Comparison of ENCODE assay signal across 9 mouse cellular contexts in genomic region chr2:181491432-181492205, GRCm38 (mm10). TPM values are rescaled to one million over a fixed set of nuclear protein-coding genes. Genes with fewer than 3 reads are reported as not detected.
DNase-seq lines count a peak whose midpoint lies in the region; ATAC-seq lines count a peak whose summit lies in the region.
"Had no signal": no experiment of that assay in that cellular context is flagged by ENCODE, and none has a peak within 500 bp of the region (broad histone marks: within the 10 kb centered on the region; RNA-seq: fewer than 3 reads in every experiment).

No protein-coding gene starts in this region.

- H3K27ac ChIP-seq in hindbrain, embryonic 13.5 days: no peak overlapping the region

- peaks cover 11% of the 10 kb centered on the region for H3K4me1 ChIP-seq in hindbrain, embryonic 13.5 days (replicated peaks)

- H3K9me3 ChIP-seq in hindbrain, embryonic 13.5 days: no peaks in the 10 kb centered on the region

- H3K9ac ChIP-seq in hindbrain, embryonic 13.5 days: no peak overlapping the region

- H3K4me2 ChIP-seq in hindbrain, embryonic 13.5 days: no peak overlapping the region

- DNase-seq in lung, adult 18-20 months: peak; percentile 29 to 40
- DNase-seq in lung, postnatal 25 days (ENCODE audit: low spot score): no peak
- DNase-seq in lung, postnatal 4 days: peak; percentile 47 to 62
- DNase-seq in thymus, postnatal 14 days: peak; percentile 32
- DNase-seq in right cerebral cortex, adult 2 months (ENCODE audit: low spot score in 2 of 2): no peak
- DNase-seq in cerebellum, adult 11 months: no peak
- DNase-seq: heart, postnatal 14 days had no signal

- ATAC-seq in granulocyte monocyte progenitor cell, adult 5-6 weeks (replicated peaks; ENCODE audit: poor library complexity, severe bottlenecking): peak; percentile 26; the same call in 1 of the 2 replicates
- no peak for ATAC-seq in hindbrain, embryonic 13.5 days (ENCODE audit: low FRiP score)

- H3K27me3 ChIP-seq in hindbrain, embryonic 13.5 days: no peaks in the 10 kb centered on the region

- H3K4me3 ChIP-seq in hindbrain, embryonic 13.5 days: no peak overlapping the region

- 26% methylated on average over 7 of the region's 7 CpGs for WGBS in hindbrain, embryonic 13.5 days

- H3K36me3 ChIP-seq in hindbrain, embryonic 13.5 days: no peaks in the 10 kb centered on the region

RNA-seq across cellular contexts. Expression of gene Abhd16b, which starts 1.4 kb away (rescaled TPM):
- not detected in 2 replicates for total RNA-seq in granulocyte monocyte progenitor cell, adult 5-6 weeks (2014; fragmentation: Nextera tagmentation)
- not detected in 2 replicates for total RNA-seq in granulocyte monocyte progenitor cell, adult 5-6 weeks (2017)
- 0.10 TPM in 1 of 2 replicates, not detected in the other for polyA plus RNA-seq in hindbrain, embryonic 13.5 days (2015; fragmentation: Nextera tagmentation; extraction: Ambion mirVana)
- total RNA-seq: heart, postnatal 14 days had no signal

RNA-seq across cellular contexts. Expression of gene Tpd52l2, which starts 5.3 kb away (rescaled TPM):
- 43.1 and 60.9 TPM in 2 replicates for total RNA-seq in granulocyte monocyte progenitor cell, adult 5-6 weeks (2014; fragmentation: Nextera tagmentation)
- total RNA-seq in granulocyte monocyte progenitor cell, adult 5-6 weeks (2017): 115 and 129 TPM in 2 replicates
- 116 and 121 TPM in 2 replicates for polyA plus RNA-seq in hindbrain, embryonic 13.5 days (2015; fragmentation: Nextera tagmentation; extraction: Ambion mirVana)

RNA-seq across cellular contexts. Expression of gene Dnajc5, which starts 28.7 kb away (rescaled TPM):
- 43.8 and 47.1 TPM in 2 replicates for total RNA-seq in granulocyte monocyte progenitor cell, adult 5-6 weeks (2014; fragmentation: Nextera tagmentation)
- total RNA-seq in granulocyte monocyte progenitor cell, adult 5-6 weeks (2017): 46.4 and 54.5 TPM in 2 replicates
- 206 and 217 TPM in 2 replicates for polyA plus RNA-seq in hindbrain, embryonic 13.5 days (2015; fragmentation: Nextera tagmentation; extraction: Ambion mirVana)

RNA-seq across cellular contexts. Expression of gene Zbtb46, which starts 32.4 kb away (rescaled TPM):
- total RNA-seq in granulocyte monocyte progenitor cell, adult 5-6 weeks (2014; fragmentation: Nextera tagmentation): 1.1 TPM in 1 of 2 replicates, not detected in the other
- 0.13 and 0.15 TPM in 2 replicates for total RNA-seq in granulocyte monocyte progenitor cell, adult 5-6 weeks (2017)
- polyA plus RNA-seq in hindbrain, embryonic 13.5 days (2015; fragmentation: Nextera tagmentation; extraction: Ambion mirVana): 22.4 and 23.5 TPM in 2 replicates

Comparison
In these comparisons a context has a peak if more than half of its experiments do, and no peak if none do; other contexts are left out.
1. DNase-seq: peak in lung, adult 18-20 months (2 of 2), lung, postnatal 4 days (2 of 2) and thymus, postnatal 14 days (single experiment); none in lung, postnatal 25 days (single experiment), right cerebral cortex, adult 2 months (0 of 2) and cerebellum, adult 11 months (single experiment).